Mouse (Mus musculus) frontal cortex, postnatal 14 days (tissue): Measurements from ENCODE around the gene Crygd.
"Not testable (repeated sequence)": the region's sequence is repeated elsewhere in the genome, so short reads cannot be mapped to it uniquely, and the experiment has no call there.

Experiments
- DNase-seq, 2 experiments: peaks; one replicate each; pipeline ENCODE4 v3.0.0; 2022; ENCODE audit warnings: low spot score in 2 of 2

Crygd gene

GRCm38 (mm10) chr1:65063352-65063751 is at the start of gene Crygd:
Gene Crygd (minus strand): TSS chr1:65063452.
- no peak for DNase-seq

GRCm38 (mm10) chr1:65112807-65113196 is 49.5 kb upstream of the Crygd start:
- DNase-seq, result no peak

- DNase-seq, result peak in 1 of 2 experiments; percentile 56
These were observed 49.0 kb upstream of the Crygd start for GRCm38 (mm10) chr1:65112031-65112806.

- no peak for DNase-seq
These were observed 46.6 kb upstream of the Crygd start for GRCm38 (mm10) chr1:65109756-65110435.

GRCm38 (mm10) chr1:65109196-65109595 is 45.9 kb upstream of the Crygd start:
- DNase-seq, result no peak

GRCm38 (mm10) chr1:65107654-65108279 is 44.5 kb upstream of the Crygd start:
- DNase-seq, result no peak

GRCm38 (mm10) chr1:65103273-65103672 is 40.0 kb upstream of the Crygd start, which contains the start of gene Cryga:
Gene Cryga (minus strand): TSS chr1:65103373.
- no peak for DNase-seq

GRCm38 (mm10) chr1:65096953-65097352 is 33.7 kb upstream of the Crygd start:
- no peak for DNase-seq

- no peak for DNase-seq
These were observed 28.3 kb upstream of the Crygd start for GRCm38 (mm10) chr1:65091566-65091965.

GRCm38 (mm10) chr1:65090370-65090769 is 27.1 kb upstream of the Crygd start:
- DNase-seq, result no peak

- no peak for DNase-seq
These were observed 25.5 kb upstream of the Crygd start for GRCm38 (mm10) chr1:65088567-65089356.

GRCm38 (mm10) chr1:65082188-65082587 is 18.9 kb upstream of the Crygd start, which contains the start of gene Crygb:
Gene Crygb (minus strand): TSS chr1:65082288.
- no peak for DNase-seq

- no peak for DNase-seq
These were observed 12.4 kb upstream of the Crygd start for GRCm38 (mm10) chr1:65075607-65076006.

GRCm38 (mm10) chr1:65073589-65073988 is 10.3 kb upstream of the Crygd start, which contains the start of gene Crygc:
Gene Crygc (minus strand): TSS chr1:65073689.
- DNase-seq, result no peak

- DNase-seq, result no peak
These were observed 4.6 kb upstream of the Crygd start for GRCm38 (mm10) chr1:65067842-65068241.

GRCm38 (mm10) chr1:65064201-65064600 is 949 bp upstream of the Crygd start:
- DNase-seq, result no peak

GRCm38 (mm10) chr1:65052140-65052539 is 11.1 kb downstream of the Crygd start:
- no peak for DNase-seq

GRCm38 (mm10) chr1:65051696-65052095 is 11.6 kb downstream of the Crygd start:
- no peak for DNase-seq

GRCm38 (mm10) chr1:65050952-65051351 is 12.3 kb downstream of the Crygd start, which contains the start of gene Cryge:
Gene Cryge (minus strand): TSS chr1:65051149.
- not testable (repeated sequence) for DNase-seq

- DNase-seq, result peak in 1 of 2 experiments; percentile 6
These were observed 14.5 kb downstream of the Crygd start for GRCm38 (mm10) chr1:65048781-65049180.

GRCm38 (mm10) chr1:65046401-65047109 is 16.7 kb downstream of the Crygd start:
- peak in 1 of 2 experiments; percentile 10 for DNase-seq
